Mouse (Mus musculus) E14TG2a.4 (cell line): ENCODE measurements around the gene Smg7.

ENCODE experiments used
- H3K27me3 ChIP-seq: 2 replicates; pipeline ENCODE4 v1.6.1; 2014; ENCODE audit warnings: low read length, control low read depth; ENCODE audit not compliant: insufficient read depth
- H3K36me3 ChIP-seq: 2 replicates; pipeline ENCODE4 v1.6.1; 2014; ENCODE audit warnings: low read length, control low read depth; ENCODE audit not compliant: insufficient read depth
- H3K4me1 ChIP-seq: replicated peaks from 2 replicates; pipeline ENCODE4 v1.6.1; 2014; ENCODE audit warnings: low read depth, low read length, control low read depth
- H3K4me3 ChIP-seq: replicated peaks from 2 replicates; pipeline ENCODE4 v1.5.1; 2014; ENCODE audit warnings: mild to moderate bottlenecking, low read length
- H3K9me3 ChIP-seq: 2 replicates; pipeline ENCODE4 v1.6.1; 2014; ENCODE audit warnings: low read length, control low read depth
- CTCF ChIP-seq: conservative IDR thresholded peaks from 2 replicates; pipeline ENCODE4 v1.5.1; 2014; ENCODE audit warnings: low read length
- NANOG ChIP-seq: IDR thresholded peaks from 2 replicates; pipeline ENCODE4 v1.6.1; 2014; ENCODE audit warnings: borderline replicate concordance, low read length, mixed read lengths
- POU5F1 ChIP-seq: IDR thresholded peaks from 2 replicates; pipeline ENCODE4 v1.6.1; 2014; ENCODE audit warnings: low read length, borderline replicate concordance

The Smg7 gene

DNA sequence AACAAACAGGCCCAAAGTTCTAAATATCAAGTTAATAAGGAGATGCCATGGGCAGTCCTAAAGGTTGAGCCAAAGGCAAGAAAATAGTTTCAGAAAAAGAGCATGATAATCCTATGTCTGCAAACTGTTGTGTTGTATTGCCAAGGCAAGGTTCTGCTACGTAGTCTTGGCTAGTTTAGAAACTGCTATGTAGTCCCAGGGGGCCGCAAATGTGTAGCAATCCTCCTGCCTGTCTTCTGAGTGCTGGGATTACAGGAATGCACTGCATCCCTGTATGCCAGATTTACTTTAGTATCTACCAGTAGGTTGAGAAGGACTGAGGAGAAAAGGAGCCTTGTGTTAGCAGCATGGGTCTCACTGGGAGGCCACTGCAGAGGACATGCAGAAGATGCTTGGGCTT is 55.6 kb downstream of the Smg7 start:
- TF ChIP-seq CTCF (no peak), POU5F1 (no peak)
- Histone ChIP-seq H3K9me3 (no peaks in the 10 kb centered on the region), H3K4me3 (no peak overlapping the region), H3K27me3 (no peaks in the 10 kb centered on the region), H3K4me1 (peaks cover 27% of the 10 kb centered on the region), H3K36me3 (peaks cover 99% of the 10 kb centered on the region)

GRCm38 (mm10) chr1:152845211-152845730 is 57.2 kb downstream of the Smg7 start:
- Histone ChIP-seq H3K27me3 (no peaks in the 10 kb centered on the region), H3K9me3 (no peaks in the 10 kb centered on the region), H3K36me3 (peaks cover 99% of the 10 kb centered on the region), H3K4me3 (no peak overlapping the region), H3K4me1 (peaks cover 28% of the 10 kb centered on the region)
- no peak for TF ChIP-seq POU5F1
- TF ChIP-seq CTCF: no peak
- TF ChIP-seq NANOG: no peak

DNA sequence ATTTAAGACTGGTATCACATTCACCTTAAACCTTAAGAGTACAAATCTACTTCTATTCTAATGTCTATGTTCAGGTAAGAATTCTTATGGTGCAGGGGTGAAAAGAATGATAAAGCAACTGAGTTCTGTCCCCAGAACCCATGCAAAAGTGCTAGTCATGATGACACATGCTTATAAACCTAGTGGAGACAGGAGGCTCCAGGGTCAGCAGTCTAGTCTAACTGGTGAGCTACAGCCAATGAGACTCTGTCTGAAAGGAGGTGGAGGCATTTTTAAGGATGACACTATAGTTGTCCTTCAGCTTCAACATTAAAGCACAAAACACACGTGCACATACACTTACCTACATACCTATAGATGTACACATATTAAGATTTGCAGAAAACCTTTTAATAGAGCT is 57.8 kb downstream of the Smg7 start:
- TF ChIP-seq CTCF (no peak), NANOG (no peak), POU5F1 (no peak)
- Histone ChIP-seq H3K27me3 (no peaks in the 10 kb centered on the region), H3K36me3 (peaks cover 99% of the 10 kb centered on the region), H3K4me1 (peaks cover 34% of the 10 kb centered on the region), H3K9me3 (no peaks in the 10 kb centered on the region), H3K4me3 (no peak overlapping the region)

DNA sequence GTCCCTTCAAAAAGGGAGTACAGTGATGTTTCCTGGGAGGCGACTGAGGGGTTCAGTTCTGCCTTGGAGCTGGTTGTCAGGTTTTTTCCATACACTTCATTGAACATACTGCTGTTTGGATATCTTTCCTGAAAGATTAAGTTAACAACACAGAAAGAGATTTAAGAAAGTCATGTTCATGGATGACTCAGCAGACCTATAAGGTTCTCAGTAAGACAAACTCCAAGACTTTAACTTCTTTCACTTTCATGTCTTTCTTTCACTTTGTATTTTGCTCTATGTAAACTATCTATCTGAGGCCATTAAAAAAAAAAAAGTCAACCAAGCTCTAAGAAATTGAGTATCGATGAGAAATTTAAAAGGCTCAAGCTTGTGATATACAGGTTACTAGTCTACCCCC is 61.4 kb downstream of the Smg7 start:
- Histone ChIP-seq H3K4me3 (no peak overlapping the region), H3K27me3 (no peaks in the 10 kb centered on the region), H3K36me3 (peaks cover 98% of the 10 kb centered on the region), H3K4me1 (peaks cover 58% of the 10 kb centered on the region), H3K9me3 (no peaks in the 10 kb centered on the region)
- TF ChIP-seq CTCF (no peak), POU5F1 (no peak), NANOG (no peak)

DNA sequence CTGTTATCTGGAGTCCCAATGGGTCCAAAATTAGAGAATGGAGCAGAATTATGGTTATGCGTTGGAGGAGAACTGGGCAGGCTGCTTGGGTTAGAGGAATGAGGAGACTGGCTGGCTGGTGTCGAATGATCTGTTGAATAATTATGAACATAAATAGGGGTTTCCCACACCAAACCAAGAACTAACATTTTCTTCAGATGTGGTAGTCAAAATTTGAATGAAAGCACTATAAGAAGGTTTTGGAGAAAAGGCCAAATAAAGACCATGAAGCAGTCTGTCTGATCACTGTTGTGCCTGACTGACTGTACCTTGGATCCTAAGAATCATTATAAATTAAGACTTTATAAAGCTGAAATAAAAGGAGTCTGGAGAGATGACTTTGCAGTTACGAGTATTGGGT is 62.1 kb downstream of the Smg7 start:
- TF ChIP-seq NANOG: no peak
- TF ChIP-seq CTCF: no peak
- TF ChIP-seq POU5F1: no peak

DNA sequence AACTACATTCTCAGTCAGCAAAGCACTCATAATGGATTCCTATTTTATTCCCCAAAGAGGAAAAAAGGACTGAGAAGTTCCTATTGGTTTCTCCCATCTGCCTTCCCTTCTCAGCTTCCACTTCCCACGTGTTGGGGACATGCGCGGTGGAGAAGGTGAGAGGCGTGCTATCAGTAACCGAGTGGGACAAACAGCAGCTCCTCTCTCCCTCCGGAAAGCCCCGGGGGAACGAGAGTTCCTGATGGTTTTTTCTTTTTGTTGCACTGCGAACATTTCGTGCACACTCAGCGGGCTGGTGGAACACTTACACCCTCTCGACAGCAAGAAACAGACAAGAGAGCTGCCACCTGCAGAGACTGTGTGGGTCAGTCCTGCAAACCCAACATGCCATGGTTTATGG is 63.6 kb downstream of the Smg7 start:
- Histone ChIP-seq H3K9me3 (no peaks in the 10 kb centered on the region), H3K36me3 (peaks cover 99% of the 10 kb centered on the region), H3K27me3 (no peaks in the 10 kb centered on the region), H3K4me1 (peaks cover 69% of the 10 kb centered on the region), H3K4me3 (no peak overlapping the region)
- no peak for TF ChIP-seq CTCF
- TF ChIP-seq POU5F1: no peak
- no peak for TF ChIP-seq NANOG

More for the DNA sequence above, 62.1 kb downstream of the Smg7 start:
- Histone ChIP-seq H3K4me1 (peaks cover 61% of the 10 kb centered on the region), H3K9me3 (no peaks in the 10 kb centered on the region), H3K4me3 (no peak overlapping the region), H3K36me3 (peaks cover 99% of the 10 kb centered on the region), H3K27me3 (no peaks in the 10 kb centered on the region)

DNA sequence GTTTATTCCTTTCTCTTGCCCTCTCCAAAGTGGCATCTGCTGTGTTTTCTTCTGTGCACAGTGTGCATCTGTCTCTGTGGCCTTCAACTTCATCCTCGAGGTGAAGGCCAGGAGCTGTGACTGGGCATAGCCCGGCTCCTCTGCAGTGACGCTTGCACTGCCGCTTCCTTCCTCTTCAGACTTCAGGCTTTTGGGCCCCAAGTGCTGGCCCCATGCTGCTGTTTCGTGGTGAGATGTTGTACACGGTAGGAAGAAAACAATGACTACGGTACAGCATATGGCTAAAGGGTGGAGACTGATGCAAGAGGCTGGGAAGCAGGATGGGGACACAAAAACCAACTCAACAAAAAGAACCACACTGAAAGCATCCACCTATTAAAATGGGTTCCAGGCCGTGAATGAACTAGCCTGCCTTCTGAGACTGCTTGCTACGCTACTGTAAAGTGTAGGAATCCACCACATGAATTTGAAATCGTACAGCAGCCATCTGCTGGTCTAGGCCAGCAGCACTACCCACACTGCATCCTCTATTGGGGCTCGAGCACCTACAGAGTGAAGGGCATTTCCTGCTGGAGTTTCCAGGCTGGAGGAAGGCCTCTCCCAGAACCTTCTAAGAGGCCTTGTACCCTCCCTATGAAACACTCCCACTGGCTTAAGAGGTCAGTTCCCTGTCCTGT is 64.3 kb downstream of the Smg7 start:
- Histone ChIP-seq H3K4me1 (peaks cover 73% of the 10 kb centered on the region), H3K36me3 (peaks cover 96% of the 10 kb centered on the region), H3K9me3 (no peaks in the 10 kb centered on the region), H3K27me3 (no peaks in the 10 kb centered on the region), H3K4me3 (no peak overlapping the region)
- TF ChIP-seq NANOG (no peak), POU5F1 (no peak), CTCF (no peak)

DNA sequence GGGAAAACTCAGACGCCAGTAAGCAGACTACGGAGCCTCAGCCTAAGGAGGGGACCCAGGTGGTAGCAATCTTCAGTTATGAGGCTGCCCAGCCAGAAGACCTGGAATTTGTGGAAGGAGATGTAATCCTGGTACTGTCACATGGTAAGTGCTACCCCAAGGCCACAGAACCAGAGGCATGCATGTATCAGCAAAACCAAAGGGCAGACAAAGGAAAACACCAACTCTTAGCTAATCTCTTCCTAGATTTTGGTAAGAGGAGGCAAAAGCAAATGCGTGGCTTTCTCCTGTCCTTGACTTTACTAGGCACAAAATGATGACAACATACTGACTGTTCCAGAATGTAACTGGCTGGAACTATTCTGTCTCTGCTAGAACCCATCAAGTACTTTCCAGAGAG is 67.4 kb downstream of the Smg7 start:
- H3K4me1 ChIP-seq: peaks cover 98% of the 10 kb centered on the region
- peaks cover 91% of the 10 kb centered on the region for H3K36me3 ChIP-seq
- H3K4me3 ChIP-seq: no peak overlapping the region
- no peaks in the 10 kb centered on the region for H3K9me3 ChIP-seq
- no peaks in the 10 kb centered on the region for H3K27me3 ChIP-seq
- TF ChIP-seq POU5F1 (no peak), NANOG (no peak), CTCF (no peak)

DNA sequence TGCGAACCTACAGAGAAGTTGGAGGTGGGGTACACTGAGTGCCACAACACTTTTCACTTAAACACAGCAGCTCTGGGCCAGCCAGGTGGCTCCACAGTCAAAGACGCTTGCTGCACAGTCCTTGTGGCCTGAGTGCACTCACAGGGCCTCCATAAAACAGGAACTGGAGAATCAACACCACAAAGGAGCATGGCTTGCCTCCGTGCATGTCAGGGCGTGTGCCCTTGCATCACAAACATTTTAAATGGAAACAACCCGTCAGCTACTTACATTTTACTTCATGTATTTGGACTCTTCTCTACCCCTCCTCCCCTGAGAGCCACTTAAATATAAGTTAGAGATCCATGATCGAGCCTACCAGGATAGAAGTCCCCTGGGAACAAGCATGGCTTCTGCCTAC is 70.1 kb downstream of the Smg7 start:
- H3K9me3 ChIP-seq: no peaks in the 10 kb centered on the region
- TF ChIP-seq CTCF (no peak), POU5F1 (no peak), NANOG (no peak)
- H3K4me1 ChIP-seq: peaks cover 95% of the 10 kb centered on the region
- H3K27me3 ChIP-seq: no peaks in the 10 kb centered on the region
- peaks cover 69% of the 10 kb centered on the region for H3K36me3 ChIP-seq
- H3K4me3 ChIP-seq: 0 out of 2 replicates have a peak overlapping the region, but pooled peaks have one; percentile 1
